Mouse (Mus musculus): Measurements from ENCODE around the gene Olfr862. TPM values are rescaled to one million over a fixed set of nuclear protein-coding genes. Genes with fewer than 3 reads are reported as not detected.

Olfr862 gene
- polyA plus RNA-seq (2015; fragmentation: Nextera tagmentation; extraction: Ambion mirVana): not detected in 2 replicates

GRCm38 (mm10) chr9:19887904-19888303 is at the start of gene Olfr862:
Gene Olfr862 (minus strand): TSS chr9:19888004.
- H3K9ac ChIP-seq (ENCODE audit: low read depth, low read length): no peak within 1 kb of the TSS
- no peaks in the 10 kb centered on the region for H3K9me3 ChIP-seq (replicated peaks; ENCODE audit: control insufficient read depth, low read length)
- no peaks in the 10 kb centered on the region for H3K36me3 ChIP-seq (ENCODE audit: control insufficient read depth, insufficient read depth)
- no peak within 1 kb of the TSS for H3K4me2 ChIP-seq (ENCODE audit: low read depth, low read length)
- H3K27ac ChIP-seq (ENCODE audit: low read length): no peak within 1 kb of the TSS
- H3K27me3 ChIP-seq (ENCODE audit: control insufficient read depth, insufficient read depth, low read depth, low read length): no peaks in the 10 kb centered on the region
- no peak for ATAC-seq (ENCODE audit: low read depth)
- no peaks in the 10 kb centered on the region for H3K4me1 ChIP-seq (ENCODE audit: control insufficient read depth, low read depth, low read length)
- no peak within 1 kb of the TSS for H3K4me3 ChIP-seq (ENCODE audit: low read depth, low read length)

GRCm38 (mm10) chr9:19916565-19916964 is 28.8 kb upstream of the Olfr862 start, which contains the start of gene Olfr77:
Gene Olfr77 (plus strand): TSS chr9:19916865.
- no peaks in the 10 kb centered on the region for H3K36me3 ChIP-seq (ENCODE audit: control insufficient read depth, insufficient read depth)
- H3K4me2 ChIP-seq (ENCODE audit: low read depth, low read length): no peak within 1 kb of the TSS
- H3K27me3 ChIP-seq (ENCODE audit: control insufficient read depth, insufficient read depth, low read depth, low read length): no peaks in the 10 kb centered on the region
- no peaks in the 10 kb centered on the region for H3K9me3 ChIP-seq (replicated peaks; ENCODE audit: control insufficient read depth, low read length)
- H3K4me3 ChIP-seq (ENCODE audit: low read depth, low read length): no peak within 1 kb of the TSS
- no peak within 1 kb of the TSS for H3K27ac ChIP-seq (ENCODE audit: low read length)
- 62% methylated on average over 2 of the region's 2 CpGs for WGBS (ENCODE audit: insufficient replicate concordance)
- no peaks in the 10 kb centered on the region for H3K4me1 ChIP-seq (ENCODE audit: control insufficient read depth, low read depth, low read length)
- no peak for ATAC-seq (ENCODE audit: low read depth)
- H3K9ac ChIP-seq (ENCODE audit: low read depth, low read length): no peak within 1 kb of the TSS

GRCm38 (mm10) chr9:19911170-19911569 is 23.4 kb upstream of the Olfr862 start:
- H3K9ac ChIP-seq (ENCODE audit: low read depth, low read length): no peak overlapping the region
- H3K4me2 ChIP-seq (ENCODE audit: low read depth, low read length): no peak overlapping the region
- ATAC-seq (ENCODE audit: low read depth): no peak
- H3K4me3 ChIP-seq (ENCODE audit: low read depth, low read length): no peak overlapping the region
- WGBS (ENCODE audit: insufficient replicate concordance): 36% methylated on average over 4 of the region's 4 CpGs
- no peaks in the 10 kb centered on the region for H3K9me3 ChIP-seq (replicated peaks; ENCODE audit: control insufficient read depth, low read length)
- H3K36me3 ChIP-seq (ENCODE audit: control insufficient read depth, insufficient read depth): no peaks in the 10 kb centered on the region
- H3K4me1 ChIP-seq (ENCODE audit: control insufficient read depth, low read depth, low read length): no peaks in the 10 kb centered on the region
- no peak overlapping the region for H3K27ac ChIP-seq (ENCODE audit: low read length)
- H3K27me3 ChIP-seq (ENCODE audit: control insufficient read depth, insufficient read depth, low read depth, low read length): no peaks in the 10 kb centered on the region

GRCm38 (mm10) chr9:19849647-19850046 is 38.2 kb downstream of the Olfr862 start, which contains the start of gene Olfr860:
Gene Olfr860 (minus strand): TSS chr9:19849747.
- H3K9me3 ChIP-seq (replicated peaks; ENCODE audit: control insufficient read depth, low read length): no peaks in the 10 kb centered on the region
- no peaks in the 10 kb centered on the region for H3K4me1 ChIP-seq (ENCODE audit: control insufficient read depth, low read depth, low read length)
- no peaks in the 10 kb centered on the region for H3K27me3 ChIP-seq (ENCODE audit: control insufficient read depth, insufficient read depth, low read depth, low read length)
- no peak within 1 kb of the TSS for H3K27ac ChIP-seq (ENCODE audit: low read length)
- H3K4me3 ChIP-seq (ENCODE audit: low read depth, low read length): no peak within 1 kb of the TSS
- no peak within 1 kb of the TSS for H3K9ac ChIP-seq (ENCODE audit: low read depth, low read length)
- no peak for ATAC-seq (ENCODE audit: low read depth)
- no peak within 1 kb of the TSS for H3K4me2 ChIP-seq (ENCODE audit: low read depth, low read length)
- no peaks in the 10 kb centered on the region for H3K36me3 ChIP-seq (ENCODE audit: control insufficient read depth, insufficient read depth)
- 49% methylated on average over 1 of the region's 1 CpGs for WGBS (ENCODE audit: insufficient replicate concordance)

Other genes with a start within 250 kb of the Olfr862 start
- gene Olfr857, start 178.6 kb downstream of the Olfr862 start, polyA plus RNA-seq (2015; fragmentation: Nextera tagmentation; extraction: Ambion mirVana): not detected in 2 replicates
- not detected in 2 replicates for gene Olfr58, start 107.7 kb downstream of the Olfr862 start, polyA plus RNA-seq (2015; fragmentation: Nextera tagmentation; extraction: Ambion mirVana)
- not detected in 2 replicates for gene Olfr859, start 83.1 kb downstream of the Olfr862 start, polyA plus RNA-seq (2015; fragmentation: Nextera tagmentation; extraction: Ambion mirVana)
- gene Olfr860, start 38.3 kb downstream of the Olfr862 start, polyA plus RNA-seq (2015; fragmentation: Nextera tagmentation; extraction: Ambion mirVana): not detected in 2 replicates
- 0.12 and 0.14 TPM in 2 replicates for gene Olfr77, start 28.9 kb upstream of the Olfr862 start, polyA plus RNA-seq (2015; fragmentation: Nextera tagmentation; extraction: Ambion mirVana)
- gene Olfr866, start 140.0 kb upstream of the Olfr862 start, polyA plus RNA-seq (2015; fragmentation: Nextera tagmentation; extraction: Ambion mirVana): not detected in 2 replicates
- not detected in 2 replicates for gene Olfr867, start 169.6 kb upstream of the Olfr862 start, polyA plus RNA-seq (2015; fragmentation: Nextera tagmentation; extraction: Ambion mirVana)
- gene Olfr868, start 210.6 kb upstream of the Olfr862 start, polyA plus RNA-seq (2015; fragmentation: Nextera tagmentation; extraction: Ambion mirVana): not detected in 2 replicates
- not detected in 2 replicates for gene Olfr869, start 241.0 kb upstream of the Olfr862 start, polyA plus RNA-seq (2015; fragmentation: Nextera tagmentation; extraction: Ambion mirVana)

Measured in liver, embryonic 16.5 days (tissue).